Mouse (Mus musculus) liver, embryonic 11.5 days (tissue): Measurements from ENCODE around the gene Macf1. TPM values are rescaled to one million over a fixed set of nuclear protein-coding genes. Genes with fewer than 3 reads are reported as not detected.

Experiments used
- ATAC-seq: fragments of 200-750 bp; cut with Nextera tagmentation; replicated peaks from 2 replicates; pipeline ENCODE4 v1.8.0; 2017; ENCODE audit warnings: moderate number of reproducible peaks, mild to moderate bottlenecking, moderate TSS enrichment, moderate library complexity; ENCODE audit not compliant: low FRiP score
- DNase-seq: peaks from one replicate; pipeline ENCODE4 v3.0.0-alpha.2; 2017; ENCODE audit warnings: low spot score
- H3K27ac ChIP-seq: fragments of 300-500 bp; sonication (generic); 2 replicates; pipeline ENCODE4 v1.5.1; 2014; ENCODE audit warnings: mild to moderate bottlenecking, low read depth, low read length, control low read depth
- H3K27me3 ChIP-seq: fragments of 300-500 bp; sonication (generic); replicated peaks from 2 replicates; pipeline ENCODE4 v1.6.1; 2014; ENCODE audit warnings: low read length, mixed read lengths; ENCODE audit not compliant: control insufficient read depth, insufficient read depth
- H3K36me3 ChIP-seq: fragments of 300-500 bp; sonication (generic); 2 replicates; pipeline ENCODE4 v1.6.1; 2014; ENCODE audit warnings: mild to moderate bottlenecking, low read length, moderate library complexity, mixed read lengths; ENCODE audit not compliant: control insufficient read depth, insufficient read depth
- H3K4me1 ChIP-seq: fragments of 300-500 bp; sonication (generic); replicated peaks from 2 replicates; pipeline ENCODE4 v1.6.1; 2014; ENCODE audit warnings: low read length, mixed read lengths; ENCODE audit not compliant: control insufficient read depth, insufficient read depth
- H3K4me2 ChIP-seq: fragments of 300-500 bp; sonication (generic); 2 replicates; pipeline ENCODE4 v1.6.1; 2014; ENCODE audit warnings: mild to moderate bottlenecking, control low read depth, moderate library complexity
- H3K4me3 ChIP-seq: fragments of 300-500 bp; sonication (generic); 2 replicates; pipeline ENCODE4 v1.5.1; 2014; ENCODE audit warnings: low read depth, low read length, control low read depth
- H3K9ac ChIP-seq: fragments of 300-500 bp; sonication (generic); 2 replicates; pipeline ENCODE4 v1.6.1; 2014; ENCODE audit warnings: low read depth, low read length, control low read depth
- H3K9me3 ChIP-seq: fragments of 300-500 bp; sonication (generic); 2 replicates; pipeline ENCODE4 v1.6.1; 2016; ENCODE audit warnings: low read length, inconsistent platforms, mixed read lengths; ENCODE audit not compliant: control insufficient read depth
- WGBS: fragments of 180-500 bp; shearing (Covaris S2); extraction: QIAGEN DNeasy Blood & Tissue Kit; methylation state at CpG from one replicate; pipeline ENCODE4 v1.1.7; 2014; 5-methylcytosine and 5-hydroxymethylcytosine counted together
- polyA plus RNA-seq: library from polyadenylated mRNA; unstranded; fragments of >200 nt; fragmentation: Nextera tagmentation; extraction: Ambion mirVana; gene quantifications from 2 replicates; pipeline ENCODE4 v1.2.1, GENCODE M21; 2014

Macf1 gene
- polyA plus RNA-seq, 1 experiment from 2014 or later: 36.5 TPM

DNA sequence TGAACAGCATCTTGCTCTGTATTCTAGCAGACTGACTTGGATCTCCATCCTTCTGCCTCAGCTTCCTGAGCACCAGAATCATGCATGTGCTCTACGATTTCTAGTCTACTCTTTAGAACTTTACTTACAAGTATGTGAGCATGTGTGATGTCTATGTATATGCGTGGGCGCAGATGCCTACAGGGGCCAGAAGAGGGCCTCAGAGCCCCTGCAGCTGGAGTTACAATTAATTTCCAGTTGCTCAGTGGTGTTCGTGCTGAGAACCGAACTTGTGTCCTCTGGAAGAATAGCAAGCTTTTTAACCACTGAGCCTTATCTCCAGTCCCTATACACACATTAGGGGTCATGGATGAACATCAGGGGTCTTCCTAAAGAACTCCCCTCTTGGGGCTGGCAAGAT lies 23.2 kb upstream of the Macf1 start:
- DNase-seq: no peak
- ATAC-seq: no peak
- no peak overlapping the region for H3K4me3 ChIP-seq
- no peak overlapping the region for H3K4me2 ChIP-seq
- no peaks in the 10 kb centered on the region for H3K4me1 ChIP-seq
- no peaks in the 10 kb centered on the region for H3K9me3 ChIP-seq
- H3K36me3 ChIP-seq: no peaks in the 10 kb centered on the region; the same call in 1 of the 2 replicates
- no peak overlapping the region for H3K9ac ChIP-seq
- H3K27ac ChIP-seq: no peak overlapping the region
- 89% methylated on average over 5 of the region's 5 CpGs for WGBS
- no peaks in the 10 kb centered on the region for H3K27me3 ChIP-seq

- no peaks in the 10 kb centered on the region for H3K27me3 ChIP-seq
- no peaks in the 10 kb centered on the region for H3K9me3 ChIP-seq
- no peak overlapping the region for H3K27ac ChIP-seq
- ATAC-seq (no peak), DNase-seq (no peak)
- no peaks in the 10 kb centered on the region for H3K36me3 ChIP-seq
- no peak overlapping the region for H3K9ac ChIP-seq
- no peaks in the 10 kb centered on the region for H3K4me1 ChIP-seq
- no peak overlapping the region for H3K4me2 ChIP-seq
- 77% methylated on average over 2 of the region's 2 CpGs for WGBS
- H3K4me3 ChIP-seq: no peak overlapping the region
These were observed 21.2 kb upstream of the Macf1 start for GRCm38 (mm10) chr4:123705340-123705739.

- WGBS: 84% methylated on average over 12 of the region's 12 CpGs
- Histone ChIP-seq H3K9ac (no peak overlapping the region), H3K4me2 (no peak overlapping the region), H3K4me3 (no peak overlapping the region), H3K9me3 (no peaks in the 10 kb centered on the region), H3K27ac (no peak overlapping the region), H3K4me1 (no peaks in the 10 kb centered on the region), H3K27me3 (no peaks in the 10 kb centered on the region), H3K36me3 (no peaks in the 10 kb centered on the region)
- DNase-seq: no peak
- ATAC-seq: no peak
These were observed 9.2 kb upstream of the Macf1 start for GRCm38 (mm10) chr4:123693384-123693783.

GRCm38 (mm10) chr4:123692071-123692470 lies 7.9 kb upstream of the Macf1 start:
- ATAC-seq (no peak), DNase-seq (no peak)
- Histone ChIP-seq H3K4me3 (no peak overlapping the region), H3K36me3 (no peaks in the 10 kb centered on the region), H3K27me3 (peaks cover 4% of the 10 kb centered on the region), H3K4me2 (no peak overlapping the region), H3K9me3 (no peaks in the 10 kb centered on the region), H3K27ac (no peak overlapping the region), H3K9ac (no peak overlapping the region), H3K4me1 (peaks cover 4% of the 10 kb centered on the region; the same call in 1 of the 2 replicates)
- 73% methylated on average over 3 of the region's 3 CpGs for WGBS

DNA sequence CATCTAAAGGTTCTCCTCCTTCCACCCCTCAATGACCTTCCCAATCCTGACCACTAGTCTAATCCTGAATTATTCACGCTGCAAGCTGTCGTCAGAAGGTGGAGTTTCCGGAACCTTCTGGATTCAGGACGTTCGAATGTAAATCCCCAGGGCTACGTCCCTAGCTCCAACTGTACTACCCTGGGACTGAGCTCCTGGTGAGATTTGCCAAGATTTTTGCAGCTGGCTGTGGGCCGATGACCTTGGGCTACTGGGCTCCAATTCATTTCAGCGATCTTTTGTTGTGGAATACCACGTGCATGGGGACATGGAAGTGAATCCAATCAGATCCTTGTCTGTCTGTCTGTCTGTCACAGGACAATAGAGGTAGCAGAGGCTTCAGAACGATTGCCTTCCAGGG lies 6.2 kb upstream of the Macf1 start:
- Histone ChIP-seq H3K9me3 (no peaks in the 10 kb centered on the region), H3K4me2 (no peak overlapping the region), H3K27me3 (peaks cover 22% of the 10 kb centered on the region), H3K27ac (no peak overlapping the region), H3K4me1 (peaks cover 12% of the 10 kb centered on the region; the same call in 1 of the 2 replicates), H3K9ac (no peak overlapping the region), H3K36me3 (no peaks in the 10 kb centered on the region), H3K4me3 (no peak overlapping the region)
- ATAC-seq (no peak), DNase-seq (no peak)
- 84% methylated on average over 10 of the region's 10 CpGs for WGBS

DNA sequence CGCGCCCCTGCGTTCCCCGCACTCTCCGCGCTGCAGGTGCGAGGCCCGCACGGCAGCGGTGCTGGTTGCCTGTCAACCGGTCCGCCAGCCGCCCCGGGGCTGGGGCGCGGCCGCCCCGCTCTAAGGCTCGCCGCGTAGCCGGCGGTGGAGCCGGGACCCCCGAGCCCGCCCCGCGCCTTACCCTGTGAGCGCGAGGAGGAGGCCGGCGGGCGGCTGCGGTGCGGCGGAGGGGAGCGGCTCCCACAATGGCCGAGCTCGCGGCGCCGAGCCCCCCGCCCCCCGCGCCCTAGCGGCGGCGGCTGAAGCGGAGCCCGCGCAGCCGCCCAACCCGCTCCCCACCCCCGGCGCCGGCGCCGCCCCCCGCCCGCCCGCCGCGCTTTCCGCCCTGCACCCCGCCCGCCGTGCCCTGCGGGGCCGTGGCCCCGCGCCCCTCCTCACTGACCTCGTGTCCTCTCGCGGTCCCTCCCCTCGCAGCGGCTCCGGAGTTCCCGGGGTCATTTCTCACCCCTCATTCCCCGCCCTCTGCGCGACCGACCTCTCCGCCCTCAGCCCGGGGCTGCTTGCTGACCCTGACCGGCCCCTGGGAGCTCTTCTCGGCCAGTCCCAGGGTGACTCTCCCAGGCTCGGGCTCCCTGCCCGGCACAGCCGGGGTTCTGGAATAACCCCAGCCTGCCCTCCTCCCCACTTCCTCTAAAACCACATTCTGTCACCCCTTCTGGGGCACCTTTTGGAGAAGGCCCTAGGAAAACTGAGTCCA lies 3.0 kb upstream of the Macf1 start:
- Histone ChIP-seq H3K36me3 (no peaks in the 10 kb centered on the region), H3K27ac (0 out of 2 replicates have a peak overlapping the region, but pooled peaks have one; percentile 19), H3K4me3 (peak overlapping the region; percentile 72), H3K27me3 (peaks cover 31% of the 10 kb centered on the region), H3K4me2 (peak overlapping the region; percentile 99), H3K4me1 (peaks cover 12% of the 10 kb centered on the region; the same call in 1 of the 2 replicates), H3K9me3 (no peaks in the 10 kb centered on the region), H3K9ac (peak overlapping the region; percentile 64)
- ATAC-seq: peak; percentile 74
- peak; percentile 60 for DNase-seq
- WGBS: under 1% methylated on average over 53 of the region's 89 CpGs

DNA sequence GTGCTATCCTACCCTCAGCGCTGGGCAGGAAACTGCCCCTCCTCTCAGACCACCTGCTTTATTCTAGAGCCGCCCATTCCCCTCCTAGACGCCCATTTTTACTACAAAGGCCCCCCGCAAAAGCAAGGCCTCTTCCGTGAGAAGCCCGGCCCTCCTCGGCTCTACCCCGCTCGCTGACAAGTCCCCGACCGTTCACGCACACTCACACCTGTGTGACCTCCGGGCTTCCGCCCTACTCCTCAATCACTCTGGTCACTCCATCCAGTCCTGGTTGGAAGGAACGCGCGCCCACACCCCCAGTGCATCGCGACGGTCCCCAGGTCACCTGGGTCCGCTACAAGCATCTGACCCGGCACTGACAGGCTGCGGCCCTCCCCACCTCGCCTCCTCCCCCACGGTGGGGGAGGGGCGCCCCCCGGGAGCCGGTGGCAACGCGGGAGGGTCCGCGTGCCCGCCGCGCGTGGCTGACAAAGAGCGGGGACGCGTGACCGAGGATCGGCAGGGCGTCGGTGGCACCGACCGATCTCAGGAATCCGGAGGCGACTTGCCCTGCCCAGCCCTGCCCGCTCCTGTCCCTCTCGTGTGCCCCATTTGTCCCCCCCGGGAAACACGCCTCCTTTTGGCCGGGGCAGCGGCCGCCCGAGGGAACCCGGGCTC lies 2.3 kb upstream of the Macf1 start:
- 0 out of 2 replicates have a peak overlapping the region, but pooled peaks have one; percentile 19 for H3K27ac ChIP-seq
- H3K9me3 ChIP-seq: no peaks in the 10 kb centered on the region
- peak; percentile 47 for DNase-seq
- no peaks in the 10 kb centered on the region for H3K36me3 ChIP-seq
- ATAC-seq: peak; percentile 39
- H3K27me3 ChIP-seq: peaks cover 31% of the 10 kb centered on the region
- peak overlapping the region; percentile 72 for H3K4me3 ChIP-seq
- peak overlapping the region; percentile 99 for H3K4me2 ChIP-seq
- peak overlapping the region; percentile 64 for H3K9ac ChIP-seq
- 1% methylated on average over 56 of the region's 56 CpGs for WGBS
- peaks cover 12% of the 10 kb centered on the region; the same call in 1 of the 2 replicates for H3K4me1 ChIP-seq

DNA sequence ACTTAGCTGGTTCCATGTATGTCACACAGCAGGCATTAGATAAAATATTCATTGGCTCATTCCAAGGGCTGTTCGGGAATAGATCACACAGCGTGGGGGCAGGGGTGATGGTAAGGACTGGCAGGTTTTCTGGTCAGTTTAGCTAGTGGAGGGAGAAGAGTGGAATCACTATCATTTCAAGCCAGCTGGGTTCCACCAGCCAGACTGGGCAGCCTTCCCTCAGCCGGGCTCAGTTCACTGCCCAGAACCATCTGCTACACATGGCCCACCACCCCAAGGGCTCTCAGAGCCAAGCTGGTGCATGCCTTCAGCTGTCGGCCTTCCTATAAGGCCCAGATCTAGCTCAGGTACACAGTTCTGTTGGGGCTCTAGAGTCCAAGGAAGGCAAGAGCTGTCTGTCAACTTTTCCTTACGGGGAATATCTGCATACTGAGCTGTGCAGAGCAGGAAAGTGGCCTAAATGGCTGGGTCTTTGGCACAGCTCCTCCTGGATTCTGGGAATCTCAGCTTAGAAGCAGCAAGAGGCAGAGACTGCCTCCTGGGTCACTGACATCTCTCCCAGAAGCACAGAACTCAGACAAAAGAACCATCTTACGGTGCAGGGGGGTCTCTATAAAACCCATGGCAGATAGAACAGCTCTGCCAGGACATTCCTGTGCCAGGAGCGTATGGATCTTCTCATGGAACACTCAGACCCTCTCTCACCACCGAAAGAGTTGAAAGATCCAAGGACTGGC lies 1.5 kb upstream of the Macf1 start:
- peak overlapping the region; percentile 99 for H3K4me2 ChIP-seq
- 60% methylated on average over 8 of the region's 8 CpGs for WGBS
- H3K27me3 ChIP-seq: peaks cover 31% of the 10 kb centered on the region

More for the DNA sequence above, 1.5 kb upstream of the Macf1 start:
- Histone ChIP-seq H3K27ac (no peak overlapping the region), H3K4me1 (peaks cover 12% of the 10 kb centered on the region; the same call in 1 of the 2 replicates), H3K9me3 (no peaks in the 10 kb centered on the region), H3K4me3 (peak overlapping the region; percentile 72), H3K9ac (no peak overlapping the region), H3K36me3 (no peaks in the 10 kb centered on the region)
- no peak for DNase-seq
- no peak for ATAC-seq
